Mouse (Mus musculus): ENCODE measurements at regions not wholly inside any gene's neighbourhood (a gene's known extent, or its start where the extent isn't known, plus 50 kb on each side); places are given as distances from the start of the nearest gene placed in this dataset.

DNA sequence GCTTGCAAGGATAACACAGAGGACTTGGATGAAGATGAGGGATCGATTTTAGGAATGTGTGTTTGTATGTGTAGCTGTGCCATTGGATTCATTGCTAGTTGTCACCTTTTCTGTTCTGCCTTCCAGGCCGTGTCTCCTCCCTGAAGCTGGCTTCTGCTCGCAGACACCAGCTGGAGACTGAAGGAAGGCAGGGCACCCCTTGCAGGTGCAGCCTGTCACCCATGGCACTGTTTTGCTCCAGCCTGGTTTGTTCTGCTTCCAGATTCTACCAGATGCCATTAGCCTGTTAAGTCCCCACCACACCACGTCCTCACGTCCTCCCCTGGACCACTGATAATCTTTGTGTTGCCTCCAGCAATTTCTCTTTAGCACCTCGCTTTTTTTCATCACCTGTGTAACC, 286.7 kb downstream of the Cps1 start:
- Histone ChIP-seq H3K4me2 (replicated peaks; ENCODE audit: low read depth) (no peak overlapping the region), H3K36me3 (ENCODE audit: control insufficient read depth, insufficient read depth) (no peaks in the 10 kb centered on the region), H3K27me3 (replicated peaks; ENCODE audit: control insufficient read depth, insufficient read depth, low read length) (no peaks in the 10 kb centered on the region), H3K9me3 (ENCODE audit: control insufficient read depth) (no peaks in the 10 kb centered on the region), H3K27ac (ENCODE audit: low read depth, low read length) (no peak overlapping the region), H3K4me1 (replicated peaks; ENCODE audit: control insufficient read depth, insufficient read depth, low read length) (no peaks in the 10 kb centered on the region), H3K9ac (ENCODE audit: low read depth, low read length) (no peak overlapping the region), H3K4me3 (ENCODE audit: low read depth, low read length) (no peak overlapping the region)
- 79% methylated on average over 6 of the region's 6 CpGs for WGBS
- ATAC-seq = no peak
- TF ChIP-seq CTCF (IDR thresholded peaks at IDR 0.05; ENCODE audit: low read depth) = no peak

DNA sequence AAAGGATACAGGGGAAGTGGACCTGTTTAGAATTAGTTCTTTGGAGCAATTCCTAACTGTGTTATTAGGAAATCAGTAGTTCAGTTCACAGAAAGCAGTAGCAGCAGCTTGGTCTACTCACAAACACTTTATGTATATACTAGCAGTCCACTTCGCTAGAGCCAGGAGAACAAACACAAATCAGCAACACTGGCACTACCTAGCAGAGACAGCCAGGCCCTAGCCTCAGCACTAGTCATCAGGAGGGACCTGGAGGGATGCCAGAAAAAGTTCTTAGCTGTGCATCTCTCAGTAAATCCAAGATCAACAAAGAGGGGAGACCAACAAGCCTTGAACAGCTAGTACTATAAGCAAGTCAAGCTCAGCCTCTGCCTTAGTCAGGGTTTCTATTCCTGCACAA, 294.4 kb downstream of the Cps1 start:
- Histone ChIP-seq H3K9ac (ENCODE audit: low read depth, low read length) (no peak overlapping the region), H3K36me3 (ENCODE audit: control insufficient read depth, insufficient read depth) (no peaks in the 10 kb centered on the region), H3K4me1 (replicated peaks; ENCODE audit: control insufficient read depth, insufficient read depth, low read length) (no peaks in the 10 kb centered on the region), H3K4me3 (ENCODE audit: low read depth, low read length) (no peak overlapping the region), H3K27me3 (replicated peaks; ENCODE audit: control insufficient read depth, insufficient read depth, low read length) (no peaks in the 10 kb centered on the region), H3K4me2 (replicated peaks; ENCODE audit: low read depth) (no peak overlapping the region), H3K27ac (ENCODE audit: low read depth, low read length) (no peak overlapping the region), H3K9me3 (ENCODE audit: control insufficient read depth) (no peaks in the 10 kb centered on the region)
- 57% methylated on average over 1 of the region's 1 CpGs for WGBS
- no peak for TF ChIP-seq CTCF (IDR thresholded peaks at IDR 0.05; ENCODE audit: low read depth)
- no peak for ATAC-seq

DNA sequence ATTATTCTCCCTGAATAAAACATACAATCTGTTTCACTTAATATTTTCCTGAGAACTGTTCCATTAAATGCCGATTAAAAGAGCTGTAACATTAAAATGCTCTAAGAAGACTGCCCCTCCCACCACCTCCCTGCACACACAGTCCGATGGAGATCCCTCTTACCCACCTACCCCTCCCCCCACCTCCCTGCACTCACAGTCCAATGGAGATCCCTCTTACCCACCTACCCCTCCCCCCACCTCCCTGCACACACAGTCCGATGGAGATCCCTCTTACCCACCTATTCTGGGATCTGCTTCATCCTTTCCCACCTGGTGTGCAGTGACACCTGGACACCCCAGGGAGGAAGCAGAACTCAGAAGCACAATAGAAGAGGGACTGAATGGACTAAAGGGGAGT, 305.6 kb downstream of the Cps1 start:
- 54% methylated on average over 3 of the region's 3 CpGs for WGBS
- Histone ChIP-seq H3K9me3 (ENCODE audit: control insufficient read depth) (no peaks in the 10 kb centered on the region), H3K4me3 (ENCODE audit: low read depth, low read length) (no peak overlapping the region), H3K9ac (ENCODE audit: low read depth, low read length) (no peak overlapping the region), H3K36me3 (ENCODE audit: control insufficient read depth, insufficient read depth) (no peaks in the 10 kb centered on the region), H3K4me1 (replicated peaks; ENCODE audit: control insufficient read depth, insufficient read depth, low read length) (no peaks in the 10 kb centered on the region), H3K4me2 (replicated peaks; ENCODE audit: low read depth) (no peak overlapping the region), H3K27ac (ENCODE audit: low read depth, low read length) (no peak overlapping the region), H3K27me3 (replicated peaks; ENCODE audit: control insufficient read depth, insufficient read depth, low read length) (no peaks in the 10 kb centered on the region)
- no peak for ATAC-seq
- TF ChIP-seq CTCF (IDR thresholded peaks at IDR 0.05; ENCODE audit: low read depth) = no peak

DNA sequence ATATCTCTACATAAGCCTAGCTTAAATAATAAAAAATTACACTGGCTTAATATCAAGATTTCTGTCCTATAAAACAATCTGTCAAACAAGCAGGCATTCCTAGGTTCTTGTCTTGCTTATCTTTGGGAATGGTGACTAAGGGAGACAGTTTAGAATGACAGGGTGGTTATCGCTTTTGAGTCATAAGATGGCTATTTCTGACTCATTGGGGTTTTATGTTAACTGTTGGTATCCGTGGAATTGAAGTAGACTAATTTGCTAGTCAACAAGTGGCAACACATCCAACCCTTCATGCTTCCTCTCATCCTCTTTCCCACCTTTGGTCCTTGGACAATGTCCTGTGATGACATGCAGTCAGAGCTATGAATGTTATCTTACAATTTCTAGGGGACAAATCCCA, 328.0 kb downstream of the Cps1 start:
- H3K27me3 ChIP-seq (replicated peaks; ENCODE audit: control insufficient read depth, insufficient read depth, low read length) = no peaks in the 10 kb centered on the region
- H3K4me2 ChIP-seq (replicated peaks; ENCODE audit: low read depth) = no peak overlapping the region
- H3K9ac ChIP-seq (ENCODE audit: low read depth, low read length) = no peak overlapping the region
- no peak overlapping the region for H3K27ac ChIP-seq (ENCODE audit: low read depth, low read length)
- no peaks in the 10 kb centered on the region for H3K9me3 ChIP-seq (ENCODE audit: control insufficient read depth)
- H3K4me3 ChIP-seq (ENCODE audit: low read depth, low read length) = no peak overlapping the region
- no peaks in the 10 kb centered on the region for H3K36me3 ChIP-seq (ENCODE audit: control insufficient read depth, insufficient read depth)
- H3K4me1 ChIP-seq (replicated peaks; ENCODE audit: control insufficient read depth, insufficient read depth, low read length) = no peaks in the 10 kb centered on the region
- WGBS = 88% methylated on average over 2 of the region's 2 CpGs
- ATAC-seq = no peak
- TF ChIP-seq CTCF (IDR thresholded peaks at IDR 0.05; ENCODE audit: low read depth) = no peak

DNA sequence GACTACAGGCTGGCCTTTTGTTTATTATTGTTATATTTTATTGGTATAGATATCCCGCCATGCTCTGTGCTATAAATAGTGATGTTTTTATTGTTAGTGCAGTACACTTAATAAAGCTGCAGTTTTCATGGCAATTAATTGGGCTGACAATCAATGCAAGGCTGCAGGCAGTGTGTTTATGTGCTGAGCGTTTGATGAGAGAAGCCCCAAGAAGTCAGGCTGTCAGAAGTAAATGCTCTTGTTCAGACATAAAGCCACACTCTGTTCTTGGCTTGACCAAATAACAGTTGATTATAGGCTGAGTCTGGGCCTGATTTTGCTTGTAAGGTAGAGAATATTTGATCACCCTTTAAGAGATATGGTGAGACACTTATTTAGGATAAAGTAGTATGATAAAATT, 341.4 kb downstream of the Cps1 start:
- Histone ChIP-seq H3K4me1 (replicated peaks; ENCODE audit: control insufficient read depth, insufficient read depth, low read length) (no peaks in the 10 kb centered on the region), H3K27ac (ENCODE audit: low read depth, low read length) (no peak overlapping the region), H3K4me3 (ENCODE audit: low read depth, low read length) (no peak overlapping the region), H3K4me2 (replicated peaks; ENCODE audit: low read depth) (no peak overlapping the region), H3K36me3 (ENCODE audit: control insufficient read depth, insufficient read depth) (no peaks in the 10 kb centered on the region), H3K9ac (ENCODE audit: low read depth, low read length) (no peak overlapping the region), H3K27me3 (replicated peaks; ENCODE audit: control insufficient read depth, insufficient read depth, low read length) (no peaks in the 10 kb centered on the region), H3K9me3 (ENCODE audit: control insufficient read depth) (no peaks in the 10 kb centered on the region)
- no peak for ATAC-seq
- 62% methylated on average over 2 of the region's 2 CpGs for WGBS
- no peak for TF ChIP-seq CTCF (IDR thresholded peaks at IDR 0.05; ENCODE audit: low read depth)

DNA sequence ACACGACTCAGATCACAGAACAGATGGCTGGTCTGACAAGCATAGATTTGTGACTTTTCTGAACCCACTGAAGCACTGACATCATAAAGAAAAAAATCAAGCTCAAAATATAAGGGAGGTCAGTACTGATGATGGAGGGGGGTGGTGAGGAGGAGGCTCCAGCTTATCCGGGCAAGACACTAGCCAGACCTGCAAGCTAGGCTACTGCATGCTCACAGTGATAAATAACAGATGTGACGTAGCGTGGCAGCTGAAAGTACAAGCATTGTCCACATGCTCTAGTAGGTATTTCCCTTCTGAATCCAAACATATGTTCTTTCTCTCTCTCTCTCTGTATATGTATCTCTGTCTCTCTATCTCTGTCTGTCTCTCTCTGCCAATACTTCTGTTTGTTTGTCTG, 342.7 kb downstream of the Cps1 start:
- H3K4me2 ChIP-seq (replicated peaks; ENCODE audit: low read depth) = no peak overlapping the region
- no peaks in the 10 kb centered on the region for H3K27me3 ChIP-seq (replicated peaks; ENCODE audit: control insufficient read depth, insufficient read depth, low read length)
- no peaks in the 10 kb centered on the region for H3K36me3 ChIP-seq (ENCODE audit: control insufficient read depth, insufficient read depth)
- WGBS = 60% methylated on average over 4 of the region's 4 CpGs
- no peak overlapping the region for H3K27ac ChIP-seq (ENCODE audit: low read depth, low read length)
- H3K9ac ChIP-seq (ENCODE audit: low read depth, low read length) = no peak overlapping the region
- H3K4me1 ChIP-seq (replicated peaks; ENCODE audit: control insufficient read depth, insufficient read depth, low read length) = no peaks in the 10 kb centered on the region
- no peak overlapping the region for H3K4me3 ChIP-seq (ENCODE audit: low read depth, low read length)
- H3K9me3 ChIP-seq (ENCODE audit: control insufficient read depth) = no peaks in the 10 kb centered on the region
- no peak for ATAC-seq
- TF ChIP-seq CTCF (IDR thresholded peaks at IDR 0.05; ENCODE audit: low read depth) = no peak

DNA sequence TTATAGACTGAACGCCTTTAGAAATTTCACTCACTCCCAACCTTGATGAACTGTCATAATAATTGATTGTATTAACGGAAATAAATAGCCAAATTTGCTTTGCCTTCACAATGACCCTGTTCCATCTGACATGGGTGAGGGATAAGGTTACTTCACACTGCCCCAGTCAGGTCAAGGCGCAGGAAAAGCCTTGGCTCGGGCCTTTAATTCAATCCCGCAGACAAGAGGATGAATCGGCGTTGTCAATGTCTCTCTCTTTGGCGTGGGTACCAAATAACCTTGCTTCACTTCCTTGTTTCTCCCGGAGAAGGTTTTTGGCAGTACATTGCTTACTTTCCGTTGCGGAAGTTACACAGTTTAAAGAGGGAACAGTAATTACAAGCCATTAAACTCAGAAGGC, 354.2 kb downstream of the Cps1 start:
- Histone ChIP-seq H3K9ac (ENCODE audit: low read depth, low read length) (no peak overlapping the region), H3K9me3 (ENCODE audit: control insufficient read depth) (no peaks in the 10 kb centered on the region), H3K27me3 (replicated peaks; ENCODE audit: control insufficient read depth, insufficient read depth, low read length) (no peaks in the 10 kb centered on the region), H3K4me1 (replicated peaks; ENCODE audit: control insufficient read depth, insufficient read depth, low read length) (no peaks in the 10 kb centered on the region), H3K36me3 (ENCODE audit: control insufficient read depth, insufficient read depth) (no peaks in the 10 kb centered on the region), H3K4me2 (replicated peaks; ENCODE audit: low read depth) (no peak overlapping the region), H3K27ac (ENCODE audit: low read depth, low read length) (no peak overlapping the region), H3K4me3 (ENCODE audit: low read depth, low read length) (no peak overlapping the region)
- no peak for TF ChIP-seq CTCF (IDR thresholded peaks at IDR 0.05; ENCODE audit: low read depth)
- ATAC-seq = no peak
- 68% methylated on average over 11 of the region's 11 CpGs for WGBS

Data from intestine, postnatal 0 days (tissue).